Mouse (Mus musculus) thymus, adult 18-20 months (tissue): ENCODE results near the gene Mapkapk2.
"Not testable (repeated sequence)": the region's sequence is repeated elsewhere in the genome, so short reads cannot be mapped to it uniquely, and the experiment has no call there.

Experiments used
- DNase-seq, 2 experiments: peaks; one replicate each; pipeline ENCODE4 v3.0.0; 2022; ENCODE audit warnings: mixed read lengths in 2 of 2

Mapkapk2 gene

GRCm38 (mm10) chr1:131048121-131048863, 49.3 kb downstream of the Mapkapk2 start:
- DNase-seq = no peak

GRCm38 (mm10) chr1:131046607-131047006, 51.0 kb downstream of the Mapkapk2 start:
- DNase-seq = no peak

- DNase-seq = no peak
Measured at GRCm38 (mm10) chr1:131045723-131046355, 51.8 kb downstream of the Mapkapk2 start.

GRCm38 (mm10) chr1:131043636-131044035, 54.0 kb downstream of the Mapkapk2 start:
- no peak for DNase-seq

GRCm38 (mm10) chr1:131042721-131043120, 54.9 kb downstream of the Mapkapk2 start:
- no peak for DNase-seq

GRCm38 (mm10) chr1:131042263-131042662, 55.4 kb downstream of the Mapkapk2 start:
- no peak for DNase-seq

- DNase-seq = no peak
Measured at GRCm38 (mm10) chr1:131039479-131039878, 58.1 kb downstream of the Mapkapk2 start.

- DNase-seq = no peak
Measured at GRCm38 (mm10) chr1:131038415-131039017, 59.1 kb downstream of the Mapkapk2 start.

- no peak for DNase-seq
Measured at GRCm38 (mm10) chr1:131038001-131038400, 59.6 kb downstream of the Mapkapk2 start.

GRCm38 (mm10) chr1:131031267-131031666, 66.4 kb downstream of the Mapkapk2 start:
- no peak for DNase-seq

- no peak for DNase-seq
Measured at GRCm38 (mm10) chr1:131030261-131030660, 67.4 kb downstream of the Mapkapk2 start.

GRCm38 (mm10) chr1:131029215-131029614, 68.4 kb downstream of the Mapkapk2 start:
- DNase-seq = no peak

GRCm38 (mm10) chr1:131025843-131026190, 71.8 kb downstream of the Mapkapk2 start:
- no peak for DNase-seq

- no peak for DNase-seq
Measured at GRCm38 (mm10) chr1:131024900-131025842, 72.5 kb downstream of the Mapkapk2 start.

- not testable (repeated sequence) for DNase-seq
Measured at GRCm38 (mm10) chr1:131023250-131023858, 74.3 kb downstream of the Mapkapk2 start.

- peak in 1 of 2 experiments; percentile 9 for DNase-seq
Measured at GRCm38 (mm10) chr1:131022591-131023249, 74.9 kb downstream of the Mapkapk2 start.

- DNase-seq = no peak
Measured at GRCm38 (mm10) chr1:131021900-131022590, 75.6 kb downstream of the Mapkapk2 start.

GRCm38 (mm10) chr1:131021438-131021837, 76.2 kb downstream of the Mapkapk2 start:
- DNase-seq = no peak

- no peak for DNase-seq
Measured at GRCm38 (mm10) chr1:131020425-131021310, 77.0 kb downstream of the Mapkapk2 start.

- DNase-seq = no peak
Measured at GRCm38 (mm10) chr1:131019492-131020098, 78.0 kb downstream of the Mapkapk2 start, which contains the start of gene Il10. TSS of gene Il10 (plus strand) at chr1:131019845.
